Mouse (Mus musculus) c-Kit-negative CD71-positive TER-119-positive erythroid progenitor cells, embryonic 14.5 days (primary cell): ENCODE measurements around the gene Ahdc1.

Source experiments
- DNase-seq: peaks from one replicate; pipeline ENCODE4 v3.0.0-alpha.2; 2013; ENCODE audit warnings: low read depth, low spot score

Ahdc1 gene

GRCm38 (mm10) chr4:133039116-133039819, 28.2 kb downstream of the Ahdc1 start:
- DNase-seq: no peak

- no peak for DNase-seq
Observed at GRCm38 (mm10) chr4:133039832-133040231, 28.8 kb downstream of the Ahdc1 start.

GRCm38 (mm10) chr4:133040241-133040904, 29.3 kb downstream of the Ahdc1 start:
- DNase-seq: no peak

GRCm38 (mm10) chr4:133042244-133042643, 31.2 kb downstream of the Ahdc1 start:
- no peak for DNase-seq

- no peak for DNase-seq
Observed at GRCm38 (mm10) chr4:133042651-133043635, 31.9 kb downstream of the Ahdc1 start.

GRCm38 (mm10) chr4:133043798-133044646, 33.0 kb downstream of the Ahdc1 start:
- DNase-seq: no peak

GRCm38 (mm10) chr4:133044647-133045094, 33.6 kb downstream of the Ahdc1 start:
- DNase-seq: no peak

- no peak for DNase-seq
Observed at GRCm38 (mm10) chr4:133045771-133046474, 34.9 kb downstream of the Ahdc1 start.

GRCm38 (mm10) chr4:133046691-133047352, 35.8 kb downstream of the Ahdc1 start:
- no peak for DNase-seq

- DNase-seq: no peak
Observed at GRCm38 (mm10) chr4:133047353-133048105, 36.5 kb downstream of the Ahdc1 start.

GRCm38 (mm10) chr4:133049071-133049920, 38.2 kb downstream of the Ahdc1 start:
- no peak for DNase-seq

- no peak for DNase-seq
Observed at GRCm38 (mm10) chr4:133050196-133050836, 39.3 kb downstream of the Ahdc1 start.

- no peak for DNase-seq
Observed at GRCm38 (mm10) chr4:133050837-133051549, 39.9 kb downstream of the Ahdc1 start.

- no peak for DNase-seq
Observed at GRCm38 (mm10) chr4:133051550-133051865, 40.4 kb downstream of the Ahdc1 start.

GRCm38 (mm10) chr4:133052029-133052745, 41.1 kb downstream of the Ahdc1 start:
- DNase-seq: no peak

GRCm38 (mm10) chr4:133052995-133053572, 42.0 kb downstream of the Ahdc1 start:
- DNase-seq: no peak
